Mouse (Mus musculus): ENCODE results near the gene Hcn3.

GRCm38 (mm10) chr3:89182531-89183057 is 22.6 kb upstream of the Hcn3 start:
- no peak for TF ChIP-seq POLR2A (IDR thresholded peaks at IDR 0.05; ENCODE audit: insufficient read depth, low read depth, low read length)
- no peak for TF ChIP-seq CTCF (IDR thresholded peaks at IDR 0.05)
